Mouse (Mus musculus) CH12.LX (cell line): Measurements from ENCODE around the gene Dhx37. TPM values are rescaled to one million over a fixed set of nuclear protein-coding genes. Genes with fewer than 3 reads are reported as not detected.

Source experiments
- DNase-seq: peaks from one replicate; pipeline ENCODE4 v3.0.0-alpha.2; 2013; ENCODE audit errors: extremely low read depth
- H3K27ac ChIP-seq: 2 replicates; pipeline ENCODE4 v1.5.1; 2012; ENCODE audit warnings: low read depth, mild to moderate bottlenecking, control low read depth, moderate library complexity; ENCODE audit not compliant: insufficient read depth
- H3K27me3 ChIP-seq: replicated peaks from 2 replicates; pipeline ENCODE3; 2012; ENCODE audit warnings: inconsistent platforms
- H3K36me3 ChIP-seq, 2 experiments: replicated peaks in 1 of 2; 2 replicates each; pipeline versions ENCODE3 to v1.6.1; 2012; ENCODE audit warnings: inconsistent platforms in 1 of 2, low read length in 1 of 2, mild to moderate bottlenecking in 1 of 2, mixed read lengths in 1 of 2, moderate library complexity in 1 of 2; ENCODE audit not compliant: control insufficient read depth in 1 of 2, insufficient read depth in 1 of 2
- H3K4me1 ChIP-seq, 2 experiments: 2 replicates each; pipeline ENCODE4 v1.6.1; 2012; ENCODE audit warnings: inconsistent platforms in 1 of 2, moderate library complexity in 1 of 2; ENCODE audit not compliant: insufficient read depth in 2 of 2, control insufficient read depth in 1 of 2
- H3K4me2 ChIP-seq: 2 replicates; pipeline ENCODE4 v1.6.1; 2012; ENCODE audit warnings: low read depth, mild to moderate bottlenecking, control low read depth; ENCODE audit not compliant: poor library complexity, insufficient read depth, severe bottlenecking
- H3K4me3 ChIP-seq, 3 experiments: fragments of 150-350 bp in 1 of 3; sonication (generic) in 1 of 3; replicated peaks in 1 of 3; 2 replicates each; pipeline versions ENCODE3 to v1.5.1; 2011 to 2012; ENCODE audit warnings: low read depth in 2 of 3, low read length in 2 of 3, mild to moderate bottlenecking in 2 of 3, moderate library complexity in 2 of 3, control low read depth in 1 of 3, improper control_type of control experiment in 1 of 3, inconsistent platforms in 1 of 3, mixed read lengths in 1 of 3; ENCODE audit not compliant: poor library complexity in 1 of 3
- H3K79me2 ChIP-seq: replicated peaks from 2 replicates; pipeline ENCODE4 v1.6.1; 2012; ENCODE audit warnings: mild to moderate bottlenecking, moderate library complexity; ENCODE audit not compliant: control insufficient read depth, poor library complexity, insufficient read depth, severe bottlenecking; ENCODE audit errors: extremely low read depth
- H3K9ac ChIP-seq: 2 replicates; pipeline ENCODE4 v1.6.1; 2012; ENCODE audit warnings: low read depth, mild to moderate bottlenecking, control low read depth, moderate library complexity; ENCODE audit not compliant: insufficient read depth
- H3K9me3 ChIP-seq: replicated peaks from 2 replicates; pipeline ENCODE3; 2012; ENCODE audit warnings: low read length, inconsistent platforms, mixed read lengths
- BHLHE40 ChIP-seq: IDR thresholded peaks from 2 replicates; pipeline ENCODE4 v1.6.1; 2011; ENCODE audit warnings: mild to moderate bottlenecking, low read depth, low read length, improper control_type of control experiment
- CHD2 ChIP-seq: IDR thresholded peaks from 2 replicates; pipeline ENCODE4 v1.6.1; 2011; ENCODE audit warnings: low read length, improper control_type of control experiment
- CTCF ChIP-seq, 2 experiments: IDR thresholded peaks in 1 of 2; conservative IDR thresholded peaks in 1 of 2; 2 replicates each; pipeline ENCODE4 v1.5.1; 2011 to 2012; ENCODE audit warnings: low read depth in 2 of 2, low read length in 2 of 2, improper control_type of control experiment in 1 of 2, inconsistent platforms in 1 of 2, mild to moderate bottlenecking in 1 of 2, moderate library complexity in 1 of 2
- ELF1 ChIP-seq: IDR thresholded peaks from 2 replicates; pipeline ENCODE4 v1.6.1; 2014; ENCODE audit warnings: low read depth, mild to moderate bottlenecking, inconsistent platforms, low read length, improper control_type of control experiment
- ETS1 ChIP-seq: conservative IDR thresholded peaks from 2 replicates; pipeline ENCODE4 v1.6.1; 2012; ENCODE audit warnings: low read depth, mild to moderate bottlenecking, inconsistent platforms, low read length, improper control_type of control experiment, moderate library complexity
- GABPA ChIP-seq: IDR thresholded peaks from 2 replicates; pipeline ENCODE4 v1.6.1; 2012; ENCODE audit warnings: low read depth, low read length, improper control_type of control experiment, inconsistent platforms; ENCODE audit not compliant: insufficient replicate concordance
- HCFC1 ChIP-seq: IDR thresholded peaks from 2 replicates; pipeline ENCODE4 v1.6.1; 2012; ENCODE audit warnings: low read depth, mild to moderate bottlenecking, inconsistent platforms, low read length, improper control_type of control experiment
- IRF4 ChIP-seq: IDR thresholded peaks from 2 replicates; pipeline ENCODE4 v1.6.1; 2014; ENCODE audit warnings: low read depth, mild to moderate bottlenecking, inconsistent platforms, low read length, improper control_type of control experiment
- JUN ChIP-seq: IDR thresholded peaks from 2 replicates; pipeline ENCODE4 v1.6.1; 2011; ENCODE audit warnings: low read depth, mild to moderate bottlenecking, low read length, improper control_type of control experiment, moderate library complexity; ENCODE audit not compliant: insufficient read depth
- MAX ChIP-seq: IDR thresholded peaks from 2 replicates; pipeline ENCODE4 v1.6.1; 2011; ENCODE audit warnings: low read length, improper control_type of control experiment
- MEF2A ChIP-seq: IDR thresholded peaks from 2 replicates; pipeline ENCODE4 v1.6.1; 2014; ENCODE audit warnings: low read depth, mild to moderate bottlenecking, inconsistent platforms, low read length, improper control_type of control experiment, borderline replicate concordance
- POLR2A ChIP-seq: IDR thresholded peaks from 2 replicates; pipeline ENCODE4 v1.6.1; 2011; ENCODE audit warnings: low read depth, mild to moderate bottlenecking, improper control_type of control experiment, low read length
- POLR2AphosphoS2 ChIP-seq: IDR thresholded peaks from 2 replicates; pipeline ENCODE4 v1.6.1; 2011; ENCODE audit warnings: low read depth, low read length, improper control_type of control experiment
- RAD21 ChIP-seq: IDR thresholded peaks from 2 replicates; pipeline ENCODE4 v1.6.1; 2011; ENCODE audit warnings: low read depth, mild to moderate bottlenecking, low read length, improper control_type of control experiment, moderate library complexity
- SIN3A ChIP-seq: IDR thresholded peaks from 2 replicates; pipeline ENCODE4 v1.6.1; 2012; ENCODE audit warnings: low read length, improper control_type of control experiment, inconsistent platforms
- SMC3 ChIP-seq: IDR thresholded peaks from 2 replicates; pipeline ENCODE4 v1.6.1; 2011; ENCODE audit warnings: low read depth, low read length, improper control_type of control experiment
- TBP ChIP-seq: conservative IDR thresholded peaks from 2 replicates; pipeline ENCODE4 v1.6.1; 2011; ENCODE audit warnings: low read depth, low read length, improper control_type of control experiment
- USF1 ChIP-seq: IDR thresholded peaks from 2 replicates; pipeline ENCODE4 v1.6.1; 2014; ENCODE audit warnings: low read depth, mild to moderate bottlenecking, inconsistent platforms, low read length, improper control_type of control experiment
- USF2 ChIP-seq: conservative IDR thresholded peaks from 2 replicates; pipeline ENCODE4 v1.6.1; 2011; ENCODE audit warnings: low read depth, low read length, improper control_type of control experiment
- dilution Hi-C: fragments of 300-500 bp; cut with MboI; formaldehyde crosslinking; loops from 2 replicates; pipeline ENCODE4 v1.14.3; 2020; ENCODE audit warnings: low sequenced_read_pairs; ENCODE audit not compliant: extremely low pct_unique_long_range_greater_than_20kb, extremely low pct_ligation_motif_present
- in situ Hi-C: fragments of 300-500 bp; cut with MboI; formaldehyde crosslinking; loops from 3 replicates; pipeline ENCODE4 v1.14.3; 2019; ENCODE audit warnings: low sequenced_read_pairs, low pct_ligation_motif_present, low pct_unique_long_range_greater_than_20kb, mixed read lengths
- polyA plus RNA-seq: library from polyadenylated mRNA; unstranded; fragments of >175 nt; gene quantifications from 2 replicates; pipeline ENCODE4 v1.2.1, GENCODE M21; 2012; ENCODE audit warnings: low read depth; ENCODE audit not compliant: insufficient read length
- total RNA-seq, 2 experiments: library from RNA; depleted of rRNA; stranded (reverse); fragments of 300-350 nt in 1 of 2; fragments of >200 nt in 1 of 2; gene quantifications; 2 replicates each; pipeline ENCODE4 v1.2.3; 2012 to 2014

Dhx37 gene
- total and polyA plus RNA-seq, 3 experiments: 21.0 to 36.9 (median 26.0) TPM

DNA sequence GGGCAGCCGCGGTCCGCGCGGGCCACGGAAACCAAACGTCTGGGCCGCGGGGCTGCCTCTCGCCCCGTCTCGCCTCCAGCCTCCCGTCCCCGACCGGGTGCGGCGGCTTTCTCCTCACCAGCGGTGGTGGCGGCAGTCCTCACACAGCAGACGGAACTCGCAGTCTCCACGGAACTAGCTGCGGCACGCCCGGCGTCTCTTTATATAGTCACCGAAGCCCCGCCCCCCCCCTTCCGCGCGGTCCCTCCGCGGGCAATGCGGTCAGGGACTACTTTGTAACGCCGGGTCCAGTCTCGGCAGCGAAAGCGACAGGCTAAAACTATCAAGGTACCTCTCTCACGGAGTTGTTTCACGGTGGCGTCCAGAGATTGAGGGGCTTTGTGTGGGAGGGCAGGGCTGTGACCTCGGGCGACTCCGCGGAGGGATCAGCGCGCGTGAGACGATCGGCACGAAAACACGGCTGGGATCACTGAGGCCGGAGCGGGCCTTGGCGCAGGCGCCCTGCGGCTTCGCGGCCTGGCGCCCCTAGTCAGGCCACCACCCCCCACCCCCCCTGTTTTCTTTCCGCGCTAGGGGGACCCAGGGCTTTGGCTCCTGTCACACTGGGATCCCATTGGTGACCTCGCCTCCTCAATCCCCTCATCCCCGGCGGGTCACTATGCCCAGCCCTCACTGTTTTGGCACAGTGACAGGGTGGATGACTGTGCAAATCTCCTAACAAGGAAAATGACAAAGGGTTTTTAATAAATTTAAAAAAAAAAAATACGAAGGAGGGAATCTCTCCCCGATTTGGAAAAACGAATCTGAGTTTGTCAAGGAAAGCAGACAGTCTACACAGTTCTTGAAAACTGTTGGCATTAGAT, 44.1 kb downstream of the Dhx37 start, which contains the start of gene Ubc (continued):
- TF ChIP-seq TBP (peak; percentile 94), HCFC1 (peak; percentile 77), POLR2AphosphoS2 (peak; percentile 97), IRF4 (peak; percentile 19), SMC3 (peak; percentile 2), MAX (peak; percentile 76; the same call in 1 of the 2 replicates), USF2 (no peak), ETS1 (peak; percentile 48), USF1 (0 out of 2 replicates have a peak, but pooled peaks have one; percentile 5)

DNA sequence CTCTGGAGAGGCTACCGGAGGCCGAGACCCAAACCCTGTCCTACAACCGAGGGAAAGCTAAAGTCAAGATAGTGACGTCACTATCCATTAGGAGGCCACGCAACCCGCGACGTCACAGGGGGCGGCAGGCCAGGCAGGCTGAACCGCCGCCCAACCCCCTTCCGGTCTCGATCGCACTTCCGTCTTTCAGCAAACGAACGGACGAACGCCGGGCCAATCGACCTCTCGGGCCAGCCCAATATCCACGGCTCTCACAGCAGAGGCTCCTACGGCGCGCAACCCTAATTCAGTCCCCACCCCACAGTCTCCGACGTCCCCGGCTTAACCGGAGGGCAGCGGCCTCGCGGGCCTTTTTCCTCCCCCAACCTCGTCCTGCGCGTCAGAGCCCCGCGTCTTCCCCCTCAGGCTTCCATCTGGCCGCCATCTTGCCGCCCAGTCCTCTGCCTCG, 44.8 kb downstream of the Dhx37 start, which contains the start of gene Gm10382:
Gene Gm10382 (plus strand): TSS at position 192 of the 448 bp plus-strand sequence.
- H3K9ac ChIP-seq: peak within 1 kb of the TSS; percentile 94
- in situ Hi-C loops (no loop called here), dilution Hi-C loops (no loop called here)
- DNase-seq: peak; percentile 89
- H3K27ac ChIP-seq: peak within 1 kb of the TSS; percentile 78
- no peak for TF ChIP-seq MEF2A
- TF ChIP-seq JUN: peak; percentile 33
- TF ChIP-seq GABPA: peak; percentile 24; the same call in 1 of the 2 replicates
- no peak for TF ChIP-seq BHLHE40
- no peak for TF ChIP-seq CHD2
- TF ChIP-seq RAD21: no peak
- no peak for TF ChIP-seq CTCF (conservative IDR thresholded peaks at IDR 0.05 in 1 of 2, IDR thresholded peaks at IDR 0.05 in 1 of 2; ENCODE audit: low read depth in 2 of 2, low read length in 2 of 2)
- TF ChIP-seq SMC3: no peak
- no peak for TF ChIP-seq POLR2A
- TF ChIP-seq SIN3A: peak; percentile 39
- TF ChIP-seq ELF1: peak; percentile 80
- TF ChIP-seq ETS1: peak; percentile 32
- H3K9me3 ChIP-seq: no peaks in the 10 kb centered on the region
- H3K36me3 ChIP-seq: peaks cover 28 to 29% of the 10 kb centered on the region in 2 experiments
- peak within 1 kb of the TSS; percentile 44 to 94 (median 84) for H3K4me3 ChIP-seq
- peaks cover 28% of the 10 kb centered on the region for H3K79me2 ChIP-seq
- H3K4me1 ChIP-seq: peaks cover 3 to 41% of the 10 kb centered on the region in 2 experiments; a peak in 3 of 4 replicates
- no peaks in the 10 kb centered on the region for H3K27me3 ChIP-seq
- H3K4me2 ChIP-seq: peak within 1 kb of the TSS; percentile 81
